Mouse (Mus musculus) spleen, adult 2 months (tissue): ENCODE data around the gene Creb3l1.

ENCODE experiments used
- CTCF ChIP-seq: fragments of 200-500 bp; IDR thresholded peaks from 2 replicates; pipeline ENCODE4 v1.5.1; 2011; ENCODE audit warnings: mild to moderate bottlenecking, inconsistent platforms; ENCODE audit not compliant: insufficient read depth, insufficient read length, insufficient replicate concordance; ENCODE audit errors: extremely low read depth
- POLR2A ChIP-seq: fragments of 200-500 bp; IDR thresholded peaks from 2 replicates; pipeline ENCODE4 v1.6.1; 2011; ENCODE audit warnings: low read depth, low read length, inconsistent platforms

DNA sequence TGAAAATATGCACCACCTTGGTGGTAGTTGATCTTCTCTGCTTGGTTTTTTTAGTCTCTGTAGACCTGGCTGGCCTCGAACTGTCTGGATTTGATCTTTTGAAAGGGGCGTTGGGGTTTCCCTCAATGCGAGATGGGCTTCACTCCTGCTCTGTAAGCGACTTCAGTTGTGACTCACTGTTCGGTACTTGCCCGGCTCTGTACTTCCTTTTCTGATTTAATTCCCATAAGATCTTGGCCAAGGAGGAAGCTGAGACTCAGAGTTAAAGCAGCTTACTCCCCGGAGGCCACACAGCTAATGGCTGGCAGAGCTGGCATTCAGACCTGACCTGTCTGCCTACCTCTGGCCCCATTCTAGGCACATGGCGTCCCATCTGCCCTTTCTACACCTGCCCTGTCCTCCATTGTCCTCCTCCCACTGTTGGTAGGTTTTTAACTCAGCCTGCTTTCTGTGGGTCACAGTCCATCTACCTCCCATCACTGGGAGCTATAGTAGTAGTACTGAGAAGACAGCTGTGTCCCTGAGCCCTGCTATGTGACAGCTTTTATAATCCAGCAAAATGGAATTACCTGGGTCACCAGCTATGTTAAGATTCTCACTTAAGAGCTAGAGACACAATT, 41.1 kb upstream of the Creb3l1 start:
- TF ChIP-seq POLR2A (no peak), CTCF (no peak)
